Mouse (Mus musculus) megakaryocyte-erythroid progenitor cell, adult 5 weeks (primary cell): Measurements from ENCODE around the gene Wbp2nl. TPM values are rescaled to one million over a fixed set of nuclear protein-coding genes. Genes with fewer than 3 reads are reported as not detected.

Experiments
- polyA plus RNA-seq: library from polyadenylated mRNA; stranded (reverse); fragments of >175 nt; gene quantifications from 2 replicates; pipeline ENCODE4 v1.2.3, GENCODE M21; 2012

The Wbp2nl gene
- 0.07 TPM in 1 of 2 replicates, not detected in the other for polyA plus RNA-seq

DNA sequence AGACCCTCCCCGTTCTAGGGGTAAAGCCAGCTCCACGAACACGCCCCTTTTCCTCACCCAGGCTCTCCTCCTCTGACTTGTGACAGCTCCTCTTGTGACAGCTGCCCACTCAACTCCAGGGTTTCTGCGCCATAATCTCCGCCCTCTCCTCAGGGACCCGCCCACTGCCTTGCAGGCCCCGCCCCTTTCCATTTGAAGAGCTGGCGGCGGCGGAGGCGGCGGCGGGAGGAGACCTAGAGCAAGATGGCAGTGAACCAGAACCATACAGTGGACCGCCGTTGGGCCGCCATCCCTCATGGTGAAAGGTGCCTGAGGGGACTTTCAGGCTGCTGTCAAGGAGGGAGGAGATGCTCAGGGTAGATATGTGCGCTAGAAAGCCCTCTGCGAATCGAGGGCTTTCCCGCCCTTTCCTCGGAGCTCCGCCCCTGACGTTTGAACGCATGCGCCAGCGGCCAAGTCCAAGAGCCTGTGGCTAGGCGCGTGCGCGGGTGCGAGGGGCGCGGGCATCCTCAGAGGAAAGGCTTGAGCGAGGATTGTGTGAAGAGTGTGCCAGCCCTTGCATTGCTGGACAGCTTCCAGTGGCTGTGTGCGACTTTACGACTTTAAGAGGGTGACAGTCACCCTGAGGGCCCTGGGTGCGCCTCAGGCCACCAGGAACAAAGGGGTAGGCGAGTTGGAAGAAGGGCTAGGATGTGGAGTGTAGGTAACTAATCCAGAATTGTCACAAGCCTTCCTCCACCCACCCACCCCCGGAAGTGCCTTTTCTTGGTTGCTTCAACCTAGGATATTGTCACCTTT is at the start of gene Wbp2nl:
Gene Wbp2nl (plus strand): TSS at position 191 of the 798 bp plus-strand sequence.

GRCm38 (mm10) chr15:82252097-82252496 is 46.7 kb upstream of the Wbp2nl start, which contains the start of gene 1500009C09Rik:
Gene 1500009C09Rik (plus strand): TSS chr15:82252397.

GRCm38 (mm10) chr15:82274593-82274926 is 24.2 kb upstream of the Wbp2nl start, which contains the start of gene Sept3:
Gene Sept3 (plus strand): TSS chr15:82274893.

DNA sequence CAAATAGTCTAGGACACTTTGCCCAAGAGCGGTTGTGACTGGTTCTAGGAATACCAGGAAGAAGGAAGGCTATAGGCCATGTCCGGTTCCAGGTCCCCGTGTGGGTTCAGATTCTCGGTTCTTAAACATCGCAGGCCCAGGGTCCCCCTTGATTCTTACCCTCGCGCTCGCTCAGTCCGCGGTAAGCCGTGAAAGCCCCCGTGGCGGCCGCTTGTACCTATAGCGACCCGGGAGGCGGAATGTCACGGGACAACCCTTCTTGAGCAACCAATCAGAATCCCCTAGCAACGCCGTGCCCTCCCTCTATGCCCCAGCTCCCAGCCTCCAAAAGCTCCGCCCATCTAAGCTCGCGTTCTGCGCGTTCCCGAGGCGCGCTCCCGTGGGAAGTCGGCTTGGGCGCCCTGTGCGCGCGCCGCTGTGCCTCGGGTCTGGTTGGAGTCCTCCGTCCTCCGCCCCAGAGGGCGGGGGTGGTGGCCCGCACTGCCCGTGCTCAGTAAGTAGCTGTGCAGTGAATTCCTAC is 39.9 kb downstream of the Wbp2nl start, which contains the start of the genes Naga, Pheta2 and Smdt1:
Gene Naga (minus strand): TSS at position 333 of the 520 bp plus-strand sequence.
Gene Pheta2 (plus strand): TSS at position 350 of the 520 bp plus-strand sequence.
Gene Smdt1 (plus strand): TSS at position 367 of the 520 bp plus-strand sequence.

GRCm38 (mm10) chr15:82354126-82354945 is 55.6 kb downstream of the Wbp2nl start, which contains the start of gene Ndufa6:
Gene Ndufa6 (minus strand): TSS chr15:82354322.

Other genes with a start within 250 kb of the Wbp2nl start
- gene 4930407I10Rik, start 239.8 kb upstream of the Wbp2nl start, polyA plus RNA-seq, result not detected in 2 replicates
- not detected in 2 replicates for gene Mei1, start 229.0 kb upstream of the Wbp2nl start, polyA plus RNA-seq
- 13.8 and 14.7 TPM in 2 replicates for gene Ccdc134, start 171.0 kb upstream of the Wbp2nl start, polyA plus RNA-seq
- 297 and 300 TPM in 2 replicates for gene Srebf2, start 151.8 kb upstream of the Wbp2nl start, polyA plus RNA-seq
- gene Shisa8, start 86.1 kb upstream of the Wbp2nl start, polyA plus RNA-seq, result 4.9 and 16.3 TPM in 2 replicates
- 10.6 and 13.7 TPM in 2 replicates for gene Tnfrsf13c, start 74.6 kb upstream of the Wbp2nl start, polyA plus RNA-seq
- 93.2 and 113 TPM in 2 replicates for gene Cenpm, start 54.2 kb upstream of the Wbp2nl start, polyA plus RNA-seq
- not detected in 2 replicates for gene 1500009C09Rik, start 46.6 kb upstream of the Wbp2nl start, polyA plus RNA-seq
- gene Sept3, start 24.1 kb upstream of the Wbp2nl start, polyA plus RNA-seq, result 0.25 and 0.28 TPM in 2 replicates
- gene Naga, start 40.0 kb downstream of the Wbp2nl start, polyA plus RNA-seq, result 216 and 233 TPM in 2 replicates
- 2.9 and 3.3 TPM in 2 replicates for gene Pheta2, start 40.0 kb downstream of the Wbp2nl start, polyA plus RNA-seq
- 126 and 146 TPM in 2 replicates for gene Smdt1, start 40.0 kb downstream of the Wbp2nl start, polyA plus RNA-seq
- gene Ndufa6, start 55.4 kb downstream of the Wbp2nl start, polyA plus RNA-seq, result 334 and 349 TPM in 2 replicates
- 0.16 and 0.25 TPM in 2 replicates for gene Cyp2d22, start 81.3 kb downstream of the Wbp2nl start, polyA plus RNA-seq
- gene Cyp2d11, start 95.1 kb downstream of the Wbp2nl start, polyA plus RNA-seq, result not detected in 2 replicates
- gene Cyp2d10, start 108.2 kb downstream of the Wbp2nl start, polyA plus RNA-seq, result not detected in 2 replicates
- not detected in 2 replicates for gene Cyp2d9, start 134.5 kb downstream of the Wbp2nl start, polyA plus RNA-seq